Mouse (Mus musculus) spleen, postnatal 14 days (tissue): ENCODE data around the gene Akr1cl.
"Not testable (repeated sequence)": the region's sequence is repeated elsewhere in the genome, so short reads cannot be mapped to it uniquely, and the experiment has no call there.

Experiments
- DNase-seq, 2 experiments: peaks; one replicate each; pipeline ENCODE4 v3.0.0; 2021 to 2022; ENCODE audit warnings: low spot score in 2 of 2

The Akr1cl gene

GRCm38 (mm10) chr1:65032641-65033040 is at the start of gene Akr1cl:
Gene Akr1cl (minus strand): TSS chr1:65032759.
- no peak for DNase-seq

- no peak for DNase-seq
Observed at GRCm38 (mm10) chr1:65082188-65082587, 49.6 kb upstream of the Akr1cl start, which contains the start of gene Crygb. Gene Crygb (minus strand): TSS chr1:65082288.

GRCm38 (mm10) chr1:65075607-65076006 is 43.0 kb upstream of the Akr1cl start:
- DNase-seq = no peak

- no peak for DNase-seq
Observed at GRCm38 (mm10) chr1:65073589-65073988, 41.0 kb upstream of the Akr1cl start, which contains the start of gene Crygc. Gene Crygc (minus strand): TSS chr1:65073689.

GRCm38 (mm10) chr1:65067842-65068241 is 35.3 kb upstream of the Akr1cl start:
- no peak for DNase-seq

GRCm38 (mm10) chr1:65064201-65064600 is 31.6 kb upstream of the Akr1cl start:
- DNase-seq = no peak

GRCm38 (mm10) chr1:65063352-65063751 is 30.8 kb upstream of the Akr1cl start, which contains the start of gene Crygd:
Gene Crygd (minus strand): TSS chr1:65063452.
- DNase-seq = no peak

- DNase-seq = no peak
Observed at GRCm38 (mm10) chr1:65052140-65052539, 19.6 kb upstream of the Akr1cl start.

GRCm38 (mm10) chr1:65051696-65052095 is 19.1 kb upstream of the Akr1cl start:
- DNase-seq = no peak

GRCm38 (mm10) chr1:65050952-65051351 is 18.4 kb upstream of the Akr1cl start, which contains the start of gene Cryge:
Gene Cryge (minus strand): TSS chr1:65051149.
- DNase-seq = not testable (repeated sequence)

GRCm38 (mm10) chr1:65048781-65049180 is 16.2 kb upstream of the Akr1cl start:
- no peak for DNase-seq

GRCm38 (mm10) chr1:65046401-65047109 is 14.0 kb upstream of the Akr1cl start:
- DNase-seq = no peak

GRCm38 (mm10) chr1:65043433-65043832 is 10.9 kb upstream of the Akr1cl start:
- DNase-seq = no peak

GRCm38 (mm10) chr1:65041837-65042236 is 9.3 kb upstream of the Akr1cl start:
- no peak for DNase-seq

- no peak for DNase-seq
Observed at GRCm38 (mm10) chr1:65040806-65041205, 8.2 kb upstream of the Akr1cl start.

- no peak for DNase-seq
Observed at GRCm38 (mm10) chr1:65039679-65040078, 7.1 kb upstream of the Akr1cl start.

GRCm38 (mm10) chr1:65037542-65037941 is 5.0 kb upstream of the Akr1cl start:
- DNase-seq = no peak

GRCm38 (mm10) chr1:65035513-65035912 is 3.0 kb upstream of the Akr1cl start:
- no peak for DNase-seq

- DNase-seq = no peak
Observed at GRCm38 (mm10) chr1:65028206-65028605, 4.4 kb downstream of the Akr1cl start.

- DNase-seq = no peak
Observed at GRCm38 (mm10) chr1:65012726-65013125, 19.8 kb downstream of the Akr1cl start.

- DNase-seq = peak in 1 of 2 experiments; percentile 41
Observed at GRCm38 (mm10) chr1:65010153-65010552, 22.4 kb downstream of the Akr1cl start.

- DNase-seq = no peak
Observed at GRCm38 (mm10) chr1:65005575-65005974, 27.0 kb downstream of the Akr1cl start.

GRCm38 (mm10) chr1:65004526-65004925 is 28.0 kb downstream of the Akr1cl start:
- no peak for DNase-seq

- DNase-seq = no peak
Observed at GRCm38 (mm10) chr1:64993206-64993605, 39.4 kb downstream of the Akr1cl start.
